Mouse (Mus musculus): ENCODE measurements around the gene Ephx4.

DNA sequence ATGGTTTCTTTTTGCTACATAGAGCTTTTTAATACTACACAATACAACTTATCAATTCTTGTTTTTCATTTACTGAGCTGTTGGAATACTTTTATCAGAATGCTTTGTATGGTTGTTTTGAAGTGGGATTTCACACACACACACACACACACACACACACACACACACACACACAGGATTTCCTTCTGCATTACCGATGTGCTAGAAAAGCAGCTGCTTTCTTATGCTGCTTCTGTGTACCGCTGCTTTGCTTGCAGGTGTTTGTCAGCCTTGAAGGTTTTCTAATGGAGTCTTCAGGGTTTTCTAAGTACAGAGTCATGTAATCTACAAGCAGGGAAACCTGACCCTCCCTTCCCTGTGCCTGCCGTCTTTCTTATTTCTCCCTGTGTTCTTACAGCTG, 48.6 kb upstream of the Ephx4 start:
- no peak for TF ChIP-seq GATA1 (IDR thresholded peaks at IDR 0.05; ENCODE audit: borderline replicate concordance, low read length)
- TF ChIP-seq FLI1 (IDR thresholded peaks at IDR 0.05; ENCODE audit: low read length), result no peak

Data from megakaryocyte, embryonic 14.5 days (primary cell).